Mouse (Mus musculus): ENCODE measurements around the gene Map7d1. TPM values are rescaled to one million over a fixed set of nuclear protein-coding genes. Genes with fewer than 3 reads are reported as not detected.
A peak's percentile ranks its signal among the peaks of the same experiment; 100 is the strongest.

Map7d1 gene
- polyA plus RNA-seq, 1 experiment from 2014 or later, result 5.8 TPM

DNA sequence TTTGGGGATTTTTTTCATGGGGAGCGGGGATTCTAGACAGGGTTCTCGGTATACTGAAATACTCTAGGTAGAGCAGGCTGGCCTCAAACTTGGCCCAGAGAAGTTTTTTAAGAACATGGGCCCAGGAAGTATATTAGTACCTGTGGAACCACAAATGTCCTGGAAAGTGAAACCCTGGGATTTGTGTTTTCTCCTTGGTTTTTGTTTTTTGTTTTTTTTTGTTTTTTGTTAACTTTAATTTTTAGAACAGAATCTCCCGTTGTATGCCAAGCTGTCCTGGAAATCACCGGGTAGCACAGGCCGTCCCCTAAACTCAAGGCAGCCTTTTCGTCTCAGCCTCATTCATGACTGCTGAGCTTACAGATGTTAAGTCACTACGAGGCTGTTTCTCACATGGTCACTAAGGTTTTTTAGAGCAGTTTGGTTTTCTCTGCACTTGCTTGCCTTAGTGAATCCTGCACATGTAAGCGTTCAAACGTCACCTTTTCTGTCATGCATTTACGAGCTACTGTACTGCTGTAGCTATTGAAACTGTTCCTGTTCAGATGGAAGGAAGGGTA, 52.7 kb downstream of the Map7d1 start:
- H3K4me2 ChIP-seq (ENCODE audit: low read depth, low read length), result peak overlapping the region; percentile 68
- peak overlapping the region; percentile 62 for H3K9ac ChIP-seq (ENCODE audit: low read depth, low read length)
- H3K27ac ChIP-seq (ENCODE audit: low read length), result peak overlapping the region; percentile 95
- WGBS (ENCODE audit: insufficient replicate concordance), result 72% methylated on average over 10 of the region's 10 CpGs
- ATAC-seq (ENCODE audit: low read depth), result no peak
- H3K36me3 ChIP-seq (ENCODE audit: control insufficient read depth, insufficient read depth), result no peaks in the 10 kb centered on the region
- H3K9me3 ChIP-seq (replicated peaks; ENCODE audit: control insufficient read depth, low read length), result no peaks in the 10 kb centered on the region
- H3K4me3 ChIP-seq (ENCODE audit: low read depth, low read length), result peak overlapping the region; percentile 87
- H3K4me1 ChIP-seq (ENCODE audit: control insufficient read depth, low read depth, low read length), result peaks cover 50% of the 10 kb centered on the region
- no peaks in the 10 kb centered on the region for H3K27me3 ChIP-seq (ENCODE audit: control insufficient read depth, insufficient read depth, low read depth, low read length)

GRCm38 (mm10) chr4:126202303-126203181, 53.6 kb downstream of the Map7d1 start, which contains the start of gene Thrap3:
Gene Thrap3, minus strand, starts transcription at chr4:126202760.
- Histone ChIP-seq H3K9me3 (replicated peaks; ENCODE audit: control insufficient read depth, low read length) (no peaks in the 10 kb centered on the region), H3K27me3 (ENCODE audit: control insufficient read depth, insufficient read depth, low read depth, low read length) (no peaks in the 10 kb centered on the region), H3K36me3 (ENCODE audit: control insufficient read depth, insufficient read depth) (no peaks in the 10 kb centered on the region), H3K4me2 (ENCODE audit: low read depth, low read length) (peak within 1 kb of the TSS; percentile 73), H3K27ac (ENCODE audit: low read length) (peak within 1 kb of the TSS; percentile 97), H3K9ac (ENCODE audit: low read depth, low read length) (peak within 1 kb of the TSS; percentile 91), H3K4me1 (ENCODE audit: control insufficient read depth, low read depth, low read length) (peaks cover 56% of the 10 kb centered on the region), H3K4me3 (ENCODE audit: low read depth, low read length) (peak within 1 kb of the TSS; percentile 87)
- WGBS (ENCODE audit: insufficient replicate concordance), result under 1% methylated on average over 73 of the region's 75 CpGs
- ATAC-seq (ENCODE audit: low read depth), result peak; percentile 95

DNA sequence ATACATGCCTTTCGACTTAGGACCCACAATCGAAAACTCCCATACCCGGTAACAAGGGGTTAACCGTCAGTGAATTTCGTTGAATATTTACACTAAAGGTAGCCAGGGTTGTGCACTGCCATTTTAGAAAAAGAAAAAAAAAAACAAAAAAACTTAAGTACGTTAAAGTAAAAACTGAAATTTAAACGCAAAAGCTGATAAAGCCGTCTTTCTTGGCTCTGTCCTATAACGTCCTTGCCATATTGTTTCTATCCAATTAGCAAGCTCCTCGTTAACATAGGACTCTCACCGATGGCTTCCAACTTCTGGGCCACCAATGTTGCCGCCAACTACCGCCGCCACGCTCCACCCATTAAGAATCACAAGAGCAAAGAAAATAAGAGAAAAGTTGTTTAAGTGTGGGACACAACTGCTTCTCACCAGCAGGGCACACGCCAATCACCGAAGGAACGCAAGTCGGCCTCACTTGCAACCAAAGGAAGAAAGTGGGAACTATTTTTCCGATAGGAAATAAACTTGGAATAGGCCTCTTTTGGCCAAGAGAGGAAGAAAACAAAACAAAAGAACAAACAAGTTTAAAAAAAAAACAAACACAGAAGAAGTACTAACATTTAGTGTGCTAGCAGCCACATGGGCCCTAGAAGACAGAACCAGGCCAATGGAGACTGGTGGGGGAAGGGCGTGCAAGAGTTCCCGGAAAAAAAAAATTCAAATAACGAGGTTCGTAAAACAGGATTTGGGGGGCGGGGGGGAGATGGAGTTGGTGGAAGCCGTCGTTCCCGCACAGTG, 54.4 kb downstream of the Map7d1 start:
- H3K4me3 ChIP-seq (ENCODE audit: low read depth, low read length), result peak overlapping the region; percentile 87
- no peaks in the 10 kb centered on the region for H3K27me3 ChIP-seq (ENCODE audit: control insufficient read depth, insufficient read depth, low read depth, low read length)
- H3K36me3 ChIP-seq (ENCODE audit: control insufficient read depth, insufficient read depth), result no peaks in the 10 kb centered on the region
- peaks cover 55% of the 10 kb centered on the region for H3K4me1 ChIP-seq (ENCODE audit: control insufficient read depth, low read depth, low read length)
- peak overlapping the region; percentile 97 for H3K27ac ChIP-seq (ENCODE audit: low read length)
- H3K4me2 ChIP-seq (ENCODE audit: low read depth, low read length), result peak overlapping the region; percentile 73
- H3K9ac ChIP-seq (ENCODE audit: low read depth, low read length), result peak overlapping the region; percentile 91
- H3K9me3 ChIP-seq (replicated peaks; ENCODE audit: control insufficient read depth, low read length), result no peaks in the 10 kb centered on the region
- no peak; the same call in 1 of the 2 replicates for ATAC-seq (ENCODE audit: low read depth)
- WGBS (ENCODE audit: insufficient replicate concordance), result under 1% methylated on average over 28 of the region's 28 CpGs

DNA sequence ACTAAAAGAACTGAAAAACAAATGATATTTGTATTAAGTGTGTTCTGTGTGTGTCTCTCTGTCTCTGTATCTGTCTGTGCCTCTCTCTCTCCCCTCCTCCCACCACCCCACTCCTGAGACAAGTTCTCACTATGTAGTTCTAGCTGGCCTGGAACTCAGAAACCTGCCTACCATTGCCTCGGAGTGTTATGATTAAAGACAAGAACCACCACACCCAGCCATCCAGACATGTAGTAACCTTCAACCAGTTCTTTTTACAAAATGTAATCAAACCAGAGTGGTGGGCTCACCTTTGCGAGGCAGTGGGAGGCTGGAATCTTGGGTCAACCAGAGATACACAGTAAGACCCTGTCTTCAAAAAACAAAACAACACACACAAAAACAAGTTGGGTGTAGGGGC, 55.5 kb downstream of the Map7d1 start:
- H3K27me3 ChIP-seq (ENCODE audit: control insufficient read depth, insufficient read depth, low read depth, low read length), result no peaks in the 10 kb centered on the region
- H3K4me3 ChIP-seq (ENCODE audit: low read depth, low read length), result peak overlapping the region; percentile 87
- peak overlapping the region; percentile 91 for H3K9ac ChIP-seq (ENCODE audit: low read depth, low read length)
- WGBS (ENCODE audit: insufficient replicate concordance), result 32% methylated on average over 2 of the region's 2 CpGs
- peak overlapping the region; percentile 73 for H3K4me2 ChIP-seq (ENCODE audit: low read depth, low read length)
- no peak for ATAC-seq (ENCODE audit: low read depth)
- H3K36me3 ChIP-seq (ENCODE audit: control insufficient read depth, insufficient read depth), result no peaks in the 10 kb centered on the region
- no peaks in the 10 kb centered on the region for H3K9me3 ChIP-seq (replicated peaks; ENCODE audit: control insufficient read depth, low read length)
- H3K4me1 ChIP-seq (ENCODE audit: control insufficient read depth, low read depth, low read length), result peaks cover 57% of the 10 kb centered on the region
- peak overlapping the region; percentile 97 for H3K27ac ChIP-seq (ENCODE audit: low read length)

DNA sequence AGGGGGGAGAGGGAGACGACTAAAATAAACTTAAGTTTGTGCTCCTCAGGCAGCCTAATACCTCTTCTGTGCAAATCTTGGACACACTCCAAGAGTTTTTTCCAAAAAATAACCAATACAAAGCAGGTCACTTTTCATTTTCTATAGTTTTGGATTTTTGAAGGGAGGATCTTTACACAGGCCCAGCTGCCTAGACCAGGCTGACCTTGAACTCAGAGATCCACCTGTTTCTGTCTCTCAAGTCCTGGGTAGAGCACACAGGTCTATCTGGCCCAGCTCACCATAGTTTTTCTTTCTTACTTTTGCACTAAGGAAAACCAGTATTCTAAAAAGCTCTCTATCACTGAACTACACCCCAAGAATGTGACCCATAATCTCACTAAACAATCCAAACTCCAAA, 56.1 kb downstream of the Map7d1 start:
- no peaks in the 10 kb centered on the region for H3K27me3 ChIP-seq (ENCODE audit: control insufficient read depth, insufficient read depth, low read depth, low read length)
- peak overlapping the region; percentile 73 for H3K4me2 ChIP-seq (ENCODE audit: low read depth, low read length)
- 39% methylated on average over 1 of the region's 1 CpGs for WGBS (ENCODE audit: insufficient replicate concordance)
- peaks cover 53% of the 10 kb centered on the region for H3K4me1 ChIP-seq (ENCODE audit: control insufficient read depth, low read depth, low read length)
- no peak for ATAC-seq (ENCODE audit: low read depth)
- H3K4me3 ChIP-seq (ENCODE audit: low read depth, low read length), result peak overlapping the region; percentile 87
- no peaks in the 10 kb centered on the region for H3K36me3 ChIP-seq (ENCODE audit: control insufficient read depth, insufficient read depth)
- H3K9me3 ChIP-seq (replicated peaks; ENCODE audit: control insufficient read depth, low read length), result no peaks in the 10 kb centered on the region
- H3K27ac ChIP-seq (ENCODE audit: low read length), result peak overlapping the region; percentile 97
- H3K9ac ChIP-seq (ENCODE audit: low read depth, low read length), result peak overlapping the region; percentile 91

DNA sequence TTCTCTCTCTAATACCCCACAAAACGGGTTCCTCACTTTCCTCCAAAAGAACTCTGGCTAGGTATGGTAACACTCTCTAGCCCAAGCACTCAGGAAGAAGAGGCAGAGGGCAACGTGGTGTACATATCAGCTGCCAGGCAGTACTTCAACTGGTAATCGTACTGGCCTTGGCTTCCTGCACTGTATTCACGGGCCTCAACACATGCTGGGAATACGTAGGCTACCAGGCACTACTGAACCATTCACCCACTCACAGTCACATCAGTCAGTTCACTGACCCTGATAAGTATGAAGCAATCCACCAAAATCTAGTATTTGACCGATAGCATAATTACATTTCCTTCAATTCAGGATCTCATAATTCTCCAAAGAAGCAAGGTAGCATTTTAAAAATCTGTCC, 56.6 kb downstream of the Map7d1 start:
- H3K27ac ChIP-seq (ENCODE audit: low read length), result no peak overlapping the region
- no peaks in the 10 kb centered on the region for H3K27me3 ChIP-seq (ENCODE audit: control insufficient read depth, insufficient read depth, low read depth, low read length)
- peak overlapping the region; percentile 73 for H3K4me2 ChIP-seq (ENCODE audit: low read depth, low read length)
- H3K9ac ChIP-seq (ENCODE audit: low read depth, low read length), result peak overlapping the region; percentile 91
- H3K36me3 ChIP-seq (ENCODE audit: control insufficient read depth, insufficient read depth), result no peaks in the 10 kb centered on the region; the same call in 1 of the 2 replicates
- peak overlapping the region; percentile 87 for H3K4me3 ChIP-seq (ENCODE audit: low read depth, low read length)
- no peak for ATAC-seq (ENCODE audit: low read depth)
- H3K9me3 ChIP-seq (replicated peaks; ENCODE audit: control insufficient read depth, low read length), result no peaks in the 10 kb centered on the region
- 27% methylated on average over 6 of the region's 6 CpGs for WGBS (ENCODE audit: insufficient replicate concordance)
- H3K4me1 ChIP-seq (ENCODE audit: control insufficient read depth, low read depth, low read length), result peaks cover 48% of the 10 kb centered on the region

DNA sequence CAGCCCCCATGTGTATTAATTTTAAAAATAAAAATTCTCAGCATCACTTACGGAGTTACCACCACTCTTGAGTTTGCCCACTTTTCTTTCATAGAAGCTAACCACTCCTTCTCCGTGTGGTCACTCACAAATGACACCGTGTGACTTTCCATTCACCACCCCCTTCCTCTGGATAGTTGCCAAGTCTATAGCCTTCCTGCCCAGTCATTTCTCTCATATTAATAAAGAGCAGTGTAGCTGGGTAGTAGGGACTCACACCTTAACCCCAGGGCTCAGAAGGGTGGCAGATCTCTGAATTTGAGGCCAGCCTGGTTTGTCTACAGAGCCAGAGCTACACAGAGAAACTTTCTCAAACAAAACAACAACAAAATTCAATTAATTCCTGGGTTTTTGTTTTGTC, 58.7 kb downstream of the Map7d1 start:
- 56% methylated on average over 3 of the region's 3 CpGs for WGBS (ENCODE audit: insufficient replicate concordance)
- peaks cover 16% of the 10 kb centered on the region for H3K36me3 ChIP-seq (ENCODE audit: control insufficient read depth, insufficient read depth)
- no peak overlapping the region for H3K4me3 ChIP-seq (ENCODE audit: low read depth, low read length)
- no peak overlapping the region; the same call in 1 of the 2 replicates for H3K27ac ChIP-seq (ENCODE audit: low read length)
- H3K9me3 ChIP-seq (replicated peaks; ENCODE audit: control insufficient read depth, low read length), result no peaks in the 10 kb centered on the region
- no peak for ATAC-seq (ENCODE audit: low read depth)
- H3K9ac ChIP-seq (ENCODE audit: low read depth, low read length), result no peak overlapping the region
- no peaks in the 10 kb centered on the region for H3K27me3 ChIP-seq (ENCODE audit: control insufficient read depth, insufficient read depth, low read depth, low read length)
- peaks cover 33% of the 10 kb centered on the region for H3K4me1 ChIP-seq (ENCODE audit: control insufficient read depth, low read depth, low read length)
- H3K4me2 ChIP-seq (ENCODE audit: low read depth, low read length), result no peak overlapping the region; the same call in 1 of the 2 replicates

- Histone ChIP-seq H3K27me3 (ENCODE audit: control insufficient read depth, insufficient read depth, low read depth, low read length) (no peaks in the 10 kb centered on the region), H3K4me2 (ENCODE audit: low read depth, low read length) (no peak overlapping the region), H3K9me3 (replicated peaks; ENCODE audit: control insufficient read depth, low read length) (no peaks in the 10 kb centered on the region), H3K36me3 (ENCODE audit: control insufficient read depth, insufficient read depth) (peaks cover 24% of the 10 kb centered on the region), H3K4me1 (ENCODE audit: control insufficient read depth, low read depth, low read length) (peaks cover 24% of the 10 kb centered on the region), H3K4me3 (ENCODE audit: low read depth, low read length) (no peak overlapping the region), H3K9ac (ENCODE audit: low read depth, low read length) (no peak overlapping the region), H3K27ac (ENCODE audit: low read length) (no peak overlapping the region)
- WGBS (ENCODE audit: insufficient replicate concordance), result 92% methylated on average over 4 of the region's 4 CpGs
- no peak for ATAC-seq (ENCODE audit: low read depth)
Observed at GRCm38 (mm10) chr4:126194916-126195315, 61.2 kb downstream of the Map7d1 start.
